Mouse (Mus musculus): ENCODE results near the gene Dirc2. TPM values are rescaled to one million over a fixed set of nuclear protein-coding genes. Genes with fewer than 3 reads are reported as not detected.

The Dirc2 gene
- total RNA-seq, 1 experiment: 30.4 TPM

DNA sequence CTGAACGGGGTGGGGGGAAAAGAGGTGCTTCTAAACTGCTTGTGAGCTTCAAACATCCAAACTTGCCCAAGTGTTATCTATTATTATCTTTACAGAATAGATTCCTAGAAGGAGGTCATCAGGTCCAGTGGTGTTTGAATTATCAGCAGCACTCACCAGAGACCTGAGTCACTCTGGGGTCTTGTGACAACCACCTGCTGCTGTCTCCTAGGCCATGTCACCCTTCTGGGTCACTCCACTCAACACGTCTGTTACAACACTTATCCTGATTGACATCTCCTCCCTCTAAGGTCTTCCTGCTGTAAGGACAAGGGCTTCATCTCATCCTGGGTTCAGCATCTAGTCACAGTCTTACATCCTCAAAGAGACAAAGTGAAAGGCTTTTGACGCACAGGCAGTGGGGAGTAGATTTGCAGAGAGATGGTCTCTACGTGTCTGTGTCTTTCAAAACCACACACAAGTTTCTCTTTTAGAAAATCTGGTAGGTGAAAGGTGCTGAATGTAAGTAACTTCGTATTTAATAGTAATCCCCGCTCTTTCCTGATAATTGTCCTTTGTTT, 22.9 kb upstream of the Dirc2 start:
- Histone ChIP-seq H3K36me3 (ENCODE audit: control insufficient read depth, insufficient read depth, low read length, poor library complexity, severe bottlenecking) (peaks cover 37% of the 10 kb centered on the region), H3K27ac (ENCODE audit: insufficient read depth, low read depth, low read length, poor library complexity, severe bottlenecking) (no peak overlapping the region), H3K9ac (ENCODE audit: insufficient read depth, low read depth, low read length, poor library complexity, severe bottlenecking) (no peak overlapping the region), H3K9me3 (ENCODE audit: control insufficient read depth, insufficient read depth, low read depth, low read length) (no peaks in the 10 kb centered on the region; the same call in 1 of the 2 replicates), H3K4me3 (ENCODE audit: insufficient read depth in 1 of 2, low read depth in 1 of 2, low read length in 2 of 2, poor library complexity in 1 of 2, severe bottlenecking in 1 of 2) (no peak overlapping the region), H3K4me1 (ENCODE audit: control insufficient read depth in 2 of 2, insufficient read depth in 2 of 2, low read length in 2 of 2, poor library complexity in 1 of 2) (no peaks in the 10 kb centered on the region)
- TF ChIP-seq HCFC1 (IDR thresholded peaks at IDR 0.05; ENCODE audit: borderline replicate concordance, insufficient read depth, low read length): no peak
- TF ChIP-seq ZNF384 (IDR thresholded peaks at IDR 0.05; ENCODE audit: low read depth, low read length): no peak
- no peak for TF ChIP-seq MAFK (IDR thresholded peaks at IDR 0.05; ENCODE audit: insufficient read depth, low read depth, low read length)
- no peak for TF ChIP-seq CHD2 (IDR thresholded peaks at IDR 0.05; ENCODE audit: low read depth, low read length)
- TF ChIP-seq ZC3H11A (IDR thresholded peaks at IDR 0.05; ENCODE audit: borderline replicate concordance, low read depth, low read length): no peak
- DNase-seq (ENCODE audit: low read depth, low spot score): no peak
- in situ Hi-C loops (cut with MboI; ENCODE audit: low sequenced_read_pairs in 2 of 2, unreplicated experiment in 2 of 2): no loop called here

DNA sequence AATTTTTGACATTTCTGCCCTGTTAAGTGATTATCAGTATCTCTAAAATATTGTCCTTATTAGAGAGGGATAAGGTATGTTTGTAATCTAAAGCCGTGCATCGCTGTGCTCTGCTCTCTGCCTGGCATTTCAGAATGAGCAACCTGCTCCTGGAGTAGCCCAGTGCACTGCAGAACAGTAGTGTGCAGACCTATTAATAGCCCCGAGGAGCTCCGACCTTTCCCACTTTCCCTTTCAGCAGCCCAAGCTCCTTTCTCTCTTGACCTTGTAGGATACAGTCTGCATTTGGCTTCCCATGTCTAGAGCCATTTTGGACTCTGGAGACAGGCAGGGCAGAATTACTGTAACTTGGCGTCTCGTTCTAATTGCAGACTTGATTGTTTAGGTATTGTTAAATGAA, 19.2 kb upstream of the Dirc2 start:
- no peaks in the 10 kb centered on the region for H3K9me3 ChIP-seq (ENCODE audit: control insufficient read depth, insufficient read depth, low read depth, low read length)
- peaks cover 24% of the 10 kb centered on the region for H3K36me3 ChIP-seq (ENCODE audit: control insufficient read depth, insufficient read depth, low read length, poor library complexity, severe bottlenecking)
- DNase-seq (ENCODE audit: low read depth, low spot score): no peak
- H3K4me3 ChIP-seq (ENCODE audit: insufficient read depth in 1 of 2, low read depth in 1 of 2, low read length in 2 of 2, poor library complexity in 1 of 2, severe bottlenecking in 1 of 2): no peak overlapping the region
- no peak for TF ChIP-seq ZC3H11A (IDR thresholded peaks at IDR 0.05; ENCODE audit: borderline replicate concordance, low read depth, low read length)
- no peak for TF ChIP-seq CHD2 (IDR thresholded peaks at IDR 0.05; ENCODE audit: low read depth, low read length)
- no peak for TF ChIP-seq ZNF384 (IDR thresholded peaks at IDR 0.05; ENCODE audit: low read depth, low read length)
- no peak for TF ChIP-seq HCFC1 (IDR thresholded peaks at IDR 0.05; ENCODE audit: borderline replicate concordance, insufficient read depth, low read length)
- TF ChIP-seq MAFK (IDR thresholded peaks at IDR 0.05; ENCODE audit: insufficient read depth, low read depth, low read length): no peak
- H3K4me1 ChIP-seq (ENCODE audit: control insufficient read depth in 2 of 2, insufficient read depth in 2 of 2, low read length in 2 of 2, poor library complexity in 1 of 2): peaks cover 0 to 5% of the 10 kb centered on the region in 2 experiments; a peak in 3 of 4 replicates
- in situ Hi-C loops (cut with MboI; ENCODE audit: low sequenced_read_pairs in 2 of 2, unreplicated experiment in 2 of 2): no loop called here
- H3K9ac ChIP-seq (ENCODE audit: insufficient read depth, low read depth, low read length, poor library complexity, severe bottlenecking): no peak overlapping the region
- no peak overlapping the region for H3K27ac ChIP-seq (ENCODE audit: insufficient read depth, low read depth, low read length, poor library complexity, severe bottlenecking)

DNA sequence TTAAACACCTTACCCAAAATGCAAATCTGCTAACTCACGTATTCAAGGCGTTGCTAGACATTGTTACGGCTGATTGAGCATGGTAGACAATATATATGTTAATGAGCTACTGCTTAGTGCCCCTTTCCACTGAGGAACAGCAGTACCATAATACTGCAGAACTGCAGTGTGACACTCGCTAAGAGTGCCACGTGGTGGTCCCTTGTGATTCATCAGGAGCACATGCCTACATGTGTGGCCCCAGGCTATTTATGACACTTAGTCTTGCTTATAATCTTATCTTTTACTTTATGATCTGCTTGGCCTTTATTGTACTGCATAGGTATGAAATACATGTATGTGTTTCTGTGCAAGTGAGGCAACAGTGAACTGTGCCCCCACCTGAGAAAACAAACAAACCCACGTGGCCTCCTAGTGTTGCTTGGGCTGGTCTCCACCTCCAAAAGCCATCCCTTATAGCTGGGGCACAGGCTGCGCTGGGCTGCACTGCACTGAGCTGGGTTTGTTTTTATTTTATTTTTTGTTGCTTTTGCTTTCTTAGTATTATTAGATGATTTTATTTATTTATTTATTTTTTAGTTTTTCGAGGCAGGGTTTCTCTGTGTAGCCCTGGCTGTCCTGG, 18.5 kb upstream of the Dirc2 start:
- Histone ChIP-seq H3K27ac (ENCODE audit: insufficient read depth, low read depth, low read length, poor library complexity, severe bottlenecking) (no peak overlapping the region), H3K9me3 (ENCODE audit: control insufficient read depth, insufficient read depth, low read depth, low read length) (no peaks in the 10 kb centered on the region), H3K9ac (ENCODE audit: insufficient read depth, low read depth, low read length, poor library complexity, severe bottlenecking) (no peak overlapping the region), H3K4me3 (ENCODE audit: insufficient read depth in 1 of 2, low read depth in 1 of 2, low read length in 2 of 2, poor library complexity in 1 of 2, severe bottlenecking in 1 of 2) (no peak overlapping the region), H3K36me3 (ENCODE audit: control insufficient read depth, insufficient read depth, low read length, poor library complexity, severe bottlenecking) (peaks cover 19% of the 10 kb centered on the region), H3K4me1 (ENCODE audit: control insufficient read depth in 2 of 2, insufficient read depth in 2 of 2, low read length in 2 of 2, poor library complexity in 1 of 2) (peaks cover 0 to 5% of the 10 kb centered on the region in 2 experiments; a peak in 3 of 4 replicates)
- TF ChIP-seq CHD2 (IDR thresholded peaks at IDR 0.05; ENCODE audit: low read depth, low read length) (no peak), ZNF384 (IDR thresholded peaks at IDR 0.05; ENCODE audit: low read depth, low read length) (no peak), HCFC1 (IDR thresholded peaks at IDR 0.05; ENCODE audit: borderline replicate concordance, insufficient read depth, low read length) (no peak), ZC3H11A (IDR thresholded peaks at IDR 0.05; ENCODE audit: borderline replicate concordance, low read depth, low read length) (no peak), MAFK (IDR thresholded peaks at IDR 0.05; ENCODE audit: insufficient read depth, low read depth, low read length) (no peak)
- DNase-seq (ENCODE audit: low read depth, low spot score): no peak
- in situ Hi-C loops (cut with MboI; ENCODE audit: low sequenced_read_pairs in 2 of 2, unreplicated experiment in 2 of 2): no loop called here

DNA sequence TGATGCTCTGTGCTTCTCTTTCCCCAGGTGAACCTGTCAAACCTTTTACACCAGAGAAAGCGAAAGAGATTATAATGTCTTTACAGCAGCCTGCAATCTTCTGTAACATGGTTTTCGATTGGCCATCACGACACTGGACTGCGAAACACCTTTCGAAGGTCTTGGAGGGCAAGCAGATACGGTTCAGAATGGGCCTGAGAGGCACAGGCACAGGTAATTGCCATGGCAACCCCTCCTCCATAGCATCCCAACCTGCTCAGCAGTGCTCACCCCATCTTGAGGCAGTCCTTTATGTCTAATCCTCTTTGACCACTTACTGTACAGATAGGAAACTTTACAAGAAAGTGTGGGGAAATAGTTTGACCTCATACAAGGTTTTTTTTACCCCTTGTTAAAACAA, 18.0 kb upstream of the Dirc2 start:
- Histone ChIP-seq H3K27ac (ENCODE audit: insufficient read depth, low read depth, low read length, poor library complexity, severe bottlenecking) (no peak overlapping the region), H3K4me3 (ENCODE audit: insufficient read depth in 1 of 2, low read depth in 1 of 2, low read length in 2 of 2, poor library complexity in 1 of 2, severe bottlenecking in 1 of 2) (no peak overlapping the region), H3K9ac (ENCODE audit: insufficient read depth, low read depth, low read length, poor library complexity, severe bottlenecking) (no peak overlapping the region), H3K9me3 (ENCODE audit: control insufficient read depth, insufficient read depth, low read depth, low read length) (no peaks in the 10 kb centered on the region), H3K4me1 (ENCODE audit: control insufficient read depth in 2 of 2, insufficient read depth in 2 of 2, low read length in 2 of 2, poor library complexity in 1 of 2) (peaks cover 0 to 5% of the 10 kb centered on the region in 2 experiments; a peak in 3 of 4 replicates), H3K36me3 (ENCODE audit: control insufficient read depth, insufficient read depth, low read length, poor library complexity, severe bottlenecking) (peaks cover 18% of the 10 kb centered on the region)
- no peak for TF ChIP-seq MAFK (IDR thresholded peaks at IDR 0.05; ENCODE audit: insufficient read depth, low read depth, low read length)
- TF ChIP-seq ZC3H11A (IDR thresholded peaks at IDR 0.05; ENCODE audit: borderline replicate concordance, low read depth, low read length): no peak
- no peak for TF ChIP-seq HCFC1 (IDR thresholded peaks at IDR 0.05; ENCODE audit: borderline replicate concordance, insufficient read depth, low read length)
- TF ChIP-seq CHD2 (IDR thresholded peaks at IDR 0.05; ENCODE audit: low read depth, low read length): no peak
- TF ChIP-seq ZNF384 (IDR thresholded peaks at IDR 0.05; ENCODE audit: low read depth, low read length): no peak
- in situ Hi-C loops (cut with MboI; ENCODE audit: low sequenced_read_pairs in 2 of 2, unreplicated experiment in 2 of 2): no loop called here
- DNase-seq (ENCODE audit: low read depth, low spot score): no peak

Measured in ES-E14 (cell line).